Mouse (Mus musculus) adrenal gland, adult (tissue): ENCODE results near the gene Cdyl.
A peak's percentile ranks its signal among the peaks of the same experiment; 100 is the strongest.

ENCODE experiments used
- DNase-seq, 2 experiments: peaks; one replicate each; pipeline ENCODE4 v3.0.0; 2022 to 2023; ENCODE audit warnings: low spot score in 1 of 2; ENCODE audit not compliant: inconsistent age in 2 of 2

Gene Cdyl

GRCm38 (mm10) chr13:35659406-35659985 is at the start of gene Cdyl:
Gene Cdyl, plus strand, starts transcription at chr13:35659833.
- no peak for DNase-seq

DNA sequence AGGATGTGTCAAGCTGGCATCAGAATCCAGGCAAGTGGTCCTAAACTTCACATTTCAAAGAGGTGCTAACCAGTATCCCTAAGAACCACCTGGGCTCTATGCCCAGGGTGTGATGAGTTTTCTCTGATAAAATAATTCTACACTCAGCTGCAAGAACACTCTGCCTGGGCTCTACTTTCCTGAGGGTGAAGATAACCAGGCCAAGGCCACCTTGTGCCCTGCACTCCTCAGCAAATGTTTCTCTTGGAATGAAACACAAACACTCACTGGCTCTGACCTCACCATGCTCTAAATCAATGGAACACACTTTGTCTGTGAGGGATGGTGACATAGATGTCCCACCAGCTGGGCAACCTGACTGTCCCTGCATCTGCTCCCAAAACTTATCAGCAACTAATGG is 48.9 kb upstream of the Cdyl start:
- DNase-seq, result peak; percentile 80 to 85

DNA sequence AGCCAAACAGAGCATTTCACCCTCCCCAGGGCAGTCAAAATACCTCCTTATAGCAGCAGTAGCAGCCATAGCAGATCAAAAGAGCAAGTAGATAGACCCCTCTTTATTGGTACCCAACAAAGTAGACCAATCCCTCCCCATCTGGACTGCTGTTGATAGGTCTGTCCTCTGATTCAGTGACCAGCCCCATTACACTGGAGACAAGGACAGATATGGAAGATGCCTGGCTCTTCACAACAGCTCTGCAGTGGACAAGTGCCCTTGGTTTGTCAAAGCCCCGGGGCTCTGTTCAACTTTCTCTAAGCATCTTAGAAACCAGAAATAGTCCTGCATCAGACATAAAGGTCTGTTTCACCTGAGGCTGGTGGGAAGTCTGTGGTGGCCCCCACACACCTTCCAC is 47.1 kb upstream of the Cdyl start:
- no peak for DNase-seq

GRCm38 (mm10) chr13:35614832-35615479 is 44.7 kb upstream of the Cdyl start:
- DNase-seq, result no peak

DNA sequence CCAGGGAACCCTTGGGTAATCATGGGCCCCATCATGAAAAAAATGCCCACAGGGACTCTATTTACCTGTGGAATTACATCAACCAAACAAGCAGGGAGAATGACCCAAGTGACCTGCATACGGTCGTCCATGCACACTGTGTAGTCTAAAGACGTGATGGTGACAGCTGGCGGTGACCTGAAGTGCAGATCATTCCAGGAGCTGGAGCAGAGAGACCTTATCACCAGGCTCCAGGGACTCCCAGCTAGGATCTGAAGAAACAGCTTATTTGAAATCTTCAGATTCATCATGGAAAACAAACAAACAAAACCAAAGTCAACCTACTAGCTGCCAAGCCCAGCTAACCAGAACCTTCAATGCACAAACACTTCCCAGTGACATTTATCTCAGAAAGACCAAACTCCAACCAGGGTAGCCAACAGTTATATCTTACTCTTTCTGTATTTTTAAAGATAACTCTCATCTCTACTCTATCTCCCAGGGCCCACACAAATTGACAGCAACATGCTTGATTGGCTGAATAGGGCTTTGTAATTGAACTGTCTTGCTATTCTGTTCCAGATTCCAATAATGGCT is 43.0 kb upstream of the Cdyl start:
- DNase-seq, result no peak

GRCm38 (mm10) chr13:35619356-35619755 is 40.3 kb upstream of the Cdyl start:
- peak; percentile 44 to 76 for DNase-seq

- no peak for DNase-seq
Measured at GRCm38 (mm10) chr13:35620756-35621155, 38.9 kb upstream of the Cdyl start.

GRCm38 (mm10) chr13:35624831-35625230 is 34.8 kb upstream of the Cdyl start:
- DNase-seq, result no peak

GRCm38 (mm10) chr13:35625556-35625955 is 34.1 kb upstream of the Cdyl start:
- no peak for DNase-seq

DNA sequence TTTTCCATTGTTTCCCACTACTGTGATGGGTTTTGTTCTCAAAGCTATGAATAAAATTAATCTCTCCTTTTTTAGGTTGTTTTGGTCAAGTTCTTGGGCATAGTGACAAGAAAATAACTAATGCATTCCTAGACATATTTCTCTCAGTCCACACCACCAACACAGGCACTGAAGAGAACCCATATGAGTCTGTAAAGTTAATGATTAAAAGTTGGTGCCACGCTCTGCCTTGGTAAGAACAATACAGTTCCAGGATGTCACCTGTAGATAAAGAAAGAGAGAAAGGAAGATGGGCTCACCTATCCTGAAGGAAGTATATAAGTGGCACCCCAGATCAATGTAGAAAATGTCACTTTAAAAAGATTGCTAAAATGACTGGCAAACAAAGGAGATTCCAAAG is 32.3 kb upstream of the Cdyl start:
- DNase-seq, result no peak

DNA sequence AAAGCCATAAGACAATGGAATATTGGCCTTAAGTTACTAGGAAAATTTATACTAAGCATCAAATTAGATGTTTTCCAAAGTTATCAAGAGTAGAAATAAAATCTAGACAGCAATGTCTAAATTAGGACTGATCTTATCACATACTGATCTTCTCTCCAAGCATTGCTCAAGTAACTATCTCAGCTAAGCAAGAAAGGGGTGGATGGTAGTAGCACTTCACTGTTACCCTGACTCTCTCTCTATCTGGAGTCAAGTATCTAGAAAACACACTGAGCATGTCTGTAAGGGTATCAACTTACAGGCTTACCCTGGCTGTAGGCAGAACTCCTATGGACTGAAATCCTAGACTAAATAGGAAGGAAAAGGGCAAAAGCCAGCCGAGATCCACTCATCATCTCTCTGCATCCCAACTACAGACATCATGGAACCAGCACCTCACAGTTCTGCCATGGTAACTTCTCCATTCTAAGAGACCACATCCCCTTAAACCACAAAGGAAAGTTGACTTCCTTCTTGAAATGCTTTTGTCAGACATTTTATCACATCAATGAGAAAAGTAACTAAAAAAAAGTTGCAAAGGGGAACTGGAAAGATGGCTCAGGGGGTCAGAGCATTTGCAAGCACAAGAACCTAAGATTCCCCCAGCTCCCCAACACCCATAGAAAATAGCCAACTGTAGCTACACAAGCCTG is 12.4 kb upstream of the Cdyl start:
- no peak for DNase-seq

- no peak for DNase-seq
Measured at GRCm38 (mm10) chr13:35650284-35650872, 9.3 kb upstream of the Cdyl start.

- DNase-seq, result peak in 1 of 2 experiments; percentile 29
Measured at GRCm38 (mm10) chr13:35652851-35653250, 6.8 kb upstream of the Cdyl start.

GRCm38 (mm10) chr13:35656853-35657252 is 2.8 kb upstream of the Cdyl start:
- no peak for DNase-seq

GRCm38 (mm10) chr13:35665456-35665855 is 5.8 kb downstream of the Cdyl start:
- DNase-seq, result no peak

GRCm38 (mm10) chr13:35669910-35670469 is 10.4 kb downstream of the Cdyl start:
- no peak for DNase-seq

DNA sequence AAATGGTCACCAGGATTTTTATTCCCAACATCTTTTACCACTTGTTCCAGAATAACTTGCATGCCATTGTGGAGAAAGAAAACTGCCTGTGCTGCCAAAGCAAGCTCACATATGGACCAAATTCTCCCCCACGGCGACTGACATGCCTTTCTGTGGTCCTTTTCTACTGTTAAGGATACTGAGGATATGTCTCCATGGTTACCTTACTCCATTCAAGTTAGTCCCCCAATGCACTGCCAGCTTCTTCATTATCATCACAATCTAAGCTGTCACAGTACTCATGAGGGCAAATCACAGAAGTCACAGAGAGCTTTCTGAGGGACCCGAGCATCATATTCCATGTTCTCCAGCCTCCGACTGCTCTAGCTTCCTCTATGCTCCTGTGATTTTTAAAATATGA is 11.2 kb downstream of the Cdyl start:
- no peak for DNase-seq

DNA sequence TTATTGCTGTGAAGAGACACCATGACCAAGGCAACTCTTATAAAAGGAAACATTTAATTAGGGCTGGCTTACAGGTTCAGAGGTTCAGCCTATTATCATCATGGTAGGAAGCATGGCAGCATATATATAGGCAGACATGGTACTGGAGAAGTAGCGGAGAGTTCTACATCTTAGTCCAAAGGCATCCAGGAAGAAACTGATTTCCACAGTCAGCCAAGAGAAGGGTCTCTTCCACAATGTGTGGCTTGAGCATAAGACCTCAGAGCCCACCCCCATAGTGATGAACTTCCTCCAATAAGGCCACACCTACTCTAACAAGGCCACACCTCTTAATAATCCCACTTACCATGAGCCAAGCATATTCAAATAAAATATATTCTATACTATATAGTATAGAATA is 17.3 kb downstream of the Cdyl start:
- DNase-seq, result no peak

DNA sequence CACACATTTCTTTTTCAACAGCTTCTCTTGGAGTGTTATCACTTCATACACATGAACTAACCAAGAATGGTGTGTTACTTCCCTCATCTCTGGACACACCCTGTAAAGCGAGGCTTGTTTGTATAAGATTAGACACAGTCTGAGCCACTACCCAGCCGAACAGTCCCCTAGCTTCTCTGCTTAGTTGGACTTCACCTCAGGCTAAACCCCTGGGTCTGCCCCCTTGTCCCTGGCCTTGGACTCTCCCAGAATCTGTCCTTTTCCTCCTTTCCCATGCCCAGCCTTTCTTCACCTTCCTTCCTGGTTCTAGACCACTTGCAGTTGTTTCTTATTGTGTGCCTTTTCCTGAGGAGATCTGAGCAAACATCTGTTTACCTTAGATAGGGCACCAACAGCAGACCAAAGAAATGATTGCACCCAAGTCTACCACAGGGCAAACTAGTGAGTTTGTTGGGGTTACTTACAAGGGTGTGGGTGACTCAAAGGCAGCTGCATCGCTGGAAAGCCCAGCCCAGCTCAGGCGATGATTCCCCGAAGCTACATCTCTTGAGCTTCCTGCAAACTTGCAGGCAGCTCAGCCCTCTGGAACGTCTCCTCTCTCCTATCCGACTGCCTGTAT is 17.9 kb downstream of the Cdyl start:
- DNase-seq, result no peak

DNA sequence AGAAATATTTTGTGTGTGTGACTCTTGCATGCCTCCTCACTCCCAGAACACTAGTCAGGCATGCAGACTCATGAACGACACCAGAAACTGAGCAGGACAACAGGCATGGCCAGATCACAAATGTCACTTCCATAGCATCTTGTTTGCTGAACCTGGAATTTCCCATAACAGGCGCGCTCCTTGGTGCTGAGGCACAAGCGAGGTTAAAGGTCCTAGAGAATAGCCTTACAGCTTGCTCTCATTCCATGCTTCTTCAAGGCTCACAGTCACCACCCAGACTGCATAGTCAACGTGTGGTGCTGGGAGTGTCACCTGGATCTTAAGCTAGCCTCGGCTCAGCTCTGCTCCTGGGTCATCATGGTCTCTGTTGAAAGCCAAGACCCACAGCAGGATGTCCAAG is 19.1 kb downstream of the Cdyl start:
- DNase-seq, result no peak

DNA sequence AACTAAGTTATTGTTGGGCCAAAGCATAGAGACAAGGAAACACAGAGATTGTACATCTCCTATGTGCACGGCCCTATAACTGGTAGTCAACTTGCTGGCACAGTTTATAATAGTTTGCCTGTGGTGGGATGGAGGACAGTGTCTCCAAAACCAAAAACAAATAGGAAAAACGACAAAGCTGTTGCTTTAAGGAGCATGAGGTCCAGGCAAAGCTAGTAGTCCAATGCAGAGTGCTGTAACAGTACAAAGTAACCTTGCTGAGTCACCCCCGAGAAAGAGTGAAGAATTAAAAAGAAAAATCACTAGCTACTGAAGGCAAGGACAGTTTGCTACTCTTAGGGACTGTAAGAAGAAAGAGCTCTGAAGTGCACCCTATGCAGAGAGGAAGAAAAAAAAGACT is 21.7 kb downstream of the Cdyl start:
- DNase-seq, result peak in 1 of 2 experiments; percentile 53
